Mouse (Mus musculus): Measurements from ENCODE around the gene Nrxn3. TPM values are rescaled to one million over a fixed set of nuclear protein-coding genes. Genes with fewer than 3 reads are reported as not detected.

Nrxn3 gene
- polyA plus RNA-seq, 1 experiment, result 5.4 TPM

- no peak for TF ChIP-seq CTCF (IDR thresholded peaks at IDR 0.05; ENCODE audit: control insufficient read depth, insufficient read depth, insufficient replicate concordance, low read depth, low read length)
- TF ChIP-seq POLR2A (IDR thresholded peaks at IDR 0.05; ENCODE audit: control insufficient read depth, low read depth, low read length), result no peak
- H3K36me3 ChIP-seq (ENCODE audit: control insufficient read depth, insufficient read depth, low read length), result no peaks in the 10 kb centered on the region
These were observed 567.1 kb downstream of the Nrxn3 start for GRCm38 (mm10) chr12:89289589-89290274.

GRCm38 (mm10) chr12:89290736-89291574 is 568.3 kb downstream of the Nrxn3 start:
- Histone ChIP-seq H3K27ac (ENCODE audit: control insufficient read depth, insufficient read depth, low read depth, low read length) (no peak overlapping the region), H3K36me3 (ENCODE audit: control insufficient read depth, insufficient read depth, low read length) (no peaks in the 10 kb centered on the region), H3K4me1 (ENCODE audit: control insufficient read depth, insufficient read depth, low read length) (no peaks in the 10 kb centered on the region), H3K4me3 (ENCODE audit: control insufficient read depth, low read depth, low read length) (no peak overlapping the region), H3K27me3 (ENCODE audit: control insufficient read depth, insufficient read depth, low read length) (no peaks in the 10 kb centered on the region)
- no peak for TF ChIP-seq CTCF (IDR thresholded peaks at IDR 0.05; ENCODE audit: control insufficient read depth, insufficient read depth, insufficient replicate concordance, low read depth, low read length)

More at GRCm38 (mm10) chr12:89289589-89290274, 567.1 kb downstream of the Nrxn3 start:
- H3K27ac ChIP-seq (ENCODE audit: control insufficient read depth, insufficient read depth, low read depth, low read length), result no peak overlapping the region
- H3K27me3 ChIP-seq (ENCODE audit: control insufficient read depth, insufficient read depth, low read length), result no peaks in the 10 kb centered on the region
- no peak overlapping the region for H3K4me3 ChIP-seq (ENCODE audit: control insufficient read depth, low read depth, low read length)
- no peaks in the 10 kb centered on the region for H3K4me1 ChIP-seq (ENCODE audit: control insufficient read depth, insufficient read depth, low read length)

GRCm38 (mm10) chr12:89302011-89302410 is 579.3 kb downstream of the Nrxn3 start:
- H3K27me3 ChIP-seq (ENCODE audit: control insufficient read depth, insufficient read depth, low read length), result no peaks in the 10 kb centered on the region
- no peak overlapping the region for H3K27ac ChIP-seq (ENCODE audit: control insufficient read depth, insufficient read depth, low read depth, low read length)
- H3K36me3 ChIP-seq (ENCODE audit: control insufficient read depth, insufficient read depth, low read length), result no peaks in the 10 kb centered on the region
- no peak overlapping the region for H3K4me3 ChIP-seq (ENCODE audit: control insufficient read depth, low read depth, low read length)
- no peaks in the 10 kb centered on the region for H3K4me1 ChIP-seq (ENCODE audit: control insufficient read depth, insufficient read depth, low read length)
- TF ChIP-seq POLR2A (IDR thresholded peaks at IDR 0.05; ENCODE audit: control insufficient read depth, low read depth, low read length), result no peak
- TF ChIP-seq CTCF (IDR thresholded peaks at IDR 0.05; ENCODE audit: control insufficient read depth, insufficient read depth, insufficient replicate concordance, low read depth, low read length), result no peak

GRCm38 (mm10) chr12:89310200-89310599 is 587.5 kb downstream of the Nrxn3 start:
- no peak overlapping the region for H3K27ac ChIP-seq (ENCODE audit: control insufficient read depth, insufficient read depth, low read depth, low read length)
- H3K36me3 ChIP-seq (ENCODE audit: control insufficient read depth, insufficient read depth, low read length), result no peaks in the 10 kb centered on the region
- H3K4me1 ChIP-seq (ENCODE audit: control insufficient read depth, insufficient read depth, low read length), result no peaks in the 10 kb centered on the region
- TF ChIP-seq POLR2A (IDR thresholded peaks at IDR 0.05; ENCODE audit: control insufficient read depth, low read depth, low read length), result no peak
- H3K4me3 ChIP-seq (ENCODE audit: control insufficient read depth, low read depth, low read length), result no peak overlapping the region
- no peaks in the 10 kb centered on the region for H3K27me3 ChIP-seq (ENCODE audit: control insufficient read depth, insufficient read depth, low read length)

GRCm38 (mm10) chr12:89312586-89312985 is 589.9 kb downstream of the Nrxn3 start:
- H3K4me3 ChIP-seq (ENCODE audit: control insufficient read depth, low read depth, low read length), result no peak overlapping the region

GRCm38 (mm10) chr12:89325864-89326560 is 603.3 kb downstream of the Nrxn3 start:
- Histone ChIP-seq H3K27ac (ENCODE audit: control insufficient read depth, insufficient read depth, low read depth, low read length) (no peak overlapping the region), H3K36me3 (ENCODE audit: control insufficient read depth, insufficient read depth, low read length) (no peaks in the 10 kb centered on the region), H3K4me3 (ENCODE audit: control insufficient read depth, low read depth, low read length) (no peak overlapping the region), H3K4me1 (ENCODE audit: control insufficient read depth, insufficient read depth, low read length) (no peaks in the 10 kb centered on the region), H3K27me3 (ENCODE audit: control insufficient read depth, insufficient read depth, low read length) (no peaks in the 10 kb centered on the region)
- no peak for TF ChIP-seq POLR2A (IDR thresholded peaks at IDR 0.05; ENCODE audit: control insufficient read depth, low read depth, low read length)
- TF ChIP-seq CTCF (IDR thresholded peaks at IDR 0.05; ENCODE audit: control insufficient read depth, insufficient read depth, insufficient replicate concordance, low read depth, low read length), result no peak

More at GRCm38 (mm10) chr12:89312586-89312985, 589.9 kb downstream of the Nrxn3 start:
- Histone ChIP-seq H3K4me1 (ENCODE audit: control insufficient read depth, insufficient read depth, low read length) (no peaks in the 10 kb centered on the region), H3K36me3 (ENCODE audit: control insufficient read depth, insufficient read depth, low read length) (no peaks in the 10 kb centered on the region), H3K27me3 (ENCODE audit: control insufficient read depth, insufficient read depth, low read length) (no peaks in the 10 kb centered on the region), H3K27ac (ENCODE audit: control insufficient read depth, insufficient read depth, low read depth, low read length) (no peak overlapping the region)
- no peak for TF ChIP-seq CTCF (IDR thresholded peaks at IDR 0.05; ENCODE audit: control insufficient read depth, insufficient read depth, insufficient replicate concordance, low read depth, low read length)
- no peak for TF ChIP-seq POLR2A (IDR thresholded peaks at IDR 0.05; ENCODE audit: control insufficient read depth, low read depth, low read length)
